Mouse (Mus musculus) urinary bladder, adult 18-20 months (tissue): ENCODE measurements around the gene Ccdc71l.
A peak's percentile ranks its signal among the peaks of the same experiment; 100 is the strongest.

Source experiments
- DNase-seq, 2 experiments: peaks; one replicate each; pipeline ENCODE4 v3.0.0; 2022; ENCODE audit warnings: low spot score in 2 of 2, mixed read lengths in 2 of 2

The Ccdc71l gene

GRCm38 (mm10) chr12:32378528-32379295, at the start of gene Ccdc71l:
Ccdc71l (plus strand) TSS chr12:32378704.
- DNase-seq: peak; percentile 67 to 85

- no peak for DNase-seq
Observed at GRCm38 (mm10) chr12:32339078-32339477, 39.4 kb upstream of the Ccdc71l start.

GRCm38 (mm10) chr12:32343487-32343886, 35.0 kb upstream of the Ccdc71l start:
- DNase-seq: no peak

- DNase-seq: no peak
Observed at GRCm38 (mm10) chr12:32346121-32346520, 32.4 kb upstream of the Ccdc71l start.

GRCm38 (mm10) chr12:32348493-32348892, 30.0 kb upstream of the Ccdc71l start:
- DNase-seq: no peak

GRCm38 (mm10) chr12:32351874-32352273, 26.6 kb upstream of the Ccdc71l start:
- no peak for DNase-seq

GRCm38 (mm10) chr12:32379296-32379725, 807 bp downstream of the Ccdc71l start:
- DNase-seq: peak; percentile 69 to 77

- no peak for DNase-seq
Observed at GRCm38 (mm10) chr12:32379731-32380130, 1.2 kb downstream of the Ccdc71l start.

GRCm38 (mm10) chr12:32380457-32380856, 2.0 kb downstream of the Ccdc71l start:
- no peak for DNase-seq

GRCm38 (mm10) chr12:32381011-32381410, 2.5 kb downstream of the Ccdc71l start:
- no peak for DNase-seq

GRCm38 (mm10) chr12:32419537-32419936, 41.0 kb downstream of the Ccdc71l start:
- no peak for DNase-seq

- DNase-seq: no peak
Observed at GRCm38 (mm10) chr12:32427832-32428231, 49.3 kb downstream of the Ccdc71l start.

- no peak for DNase-seq
Observed at GRCm38 (mm10) chr12:32431004-32431403, 52.5 kb downstream of the Ccdc71l start.
